ENCODE assay signal across 18 mouse cellular contexts in the genomic region with DNA sequence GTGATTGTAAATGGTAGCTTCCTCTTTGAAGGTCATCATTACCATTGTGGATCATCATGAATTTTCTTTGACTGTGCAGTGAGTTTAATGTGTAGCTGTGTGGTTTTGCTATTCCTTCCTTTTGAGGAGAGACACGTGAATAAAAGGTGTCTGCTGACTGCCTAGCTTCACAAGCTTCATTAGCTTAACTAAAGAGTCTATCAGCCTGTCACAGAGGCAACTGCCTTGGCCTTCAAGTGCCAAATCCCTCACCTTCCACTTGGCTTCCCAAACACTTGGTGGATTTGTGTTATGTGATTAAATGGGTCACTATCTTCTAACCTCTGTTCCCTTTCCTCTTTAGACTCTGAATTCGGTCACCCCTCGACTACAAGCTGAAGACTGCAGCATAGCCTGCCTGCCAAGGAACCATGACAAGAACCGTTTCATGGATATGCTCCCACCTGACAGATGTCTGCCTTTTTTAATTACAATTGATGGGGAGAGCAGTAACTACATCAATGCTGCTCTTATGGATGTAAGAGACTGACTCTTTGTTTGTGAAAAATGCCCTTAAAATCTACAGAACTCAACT.
A peak's percentile ranks its signal among the peaks of the same experiment; 100 is the strongest.
DNase-seq lines count a peak whose midpoint lies in the region; ATAC-seq and TF ChIP-seq lines count a peak whose summit lies in the region.
"Had no signal": no experiment of that assay in that cellular context is flagged by ENCODE, and none has a peak within 500 bp of the region (broad histone marks: within the 10 kb centered on the region; RNA-seq: fewer than 3 reads in every experiment).

No protein-coding gene starts in this region.

- no peaks in the 10 kb centered on the region for H3K36me3 ChIP-seq in hindbrain, embryonic 16.5 days (ENCODE audit: control insufficient read depth, insufficient read depth, low read length)
- peaks cover 6% of the 10 kb centered on the region for H3K36me3 ChIP-seq in hindbrain, embryonic 10.5 days
- H3K36me3 ChIP-seq in kidney, embryonic 16.5 days (ENCODE audit: insufficient read depth, low read length), result peaks cover 12% of the 10 kb centered on the region; the same call in 1 of the 2 replicates
- H3K36me3 ChIP-seq: G1E had no signal

- no peak for DNase-seq in hindbrain, embryonic 10.5 days (ENCODE audit: low spot score)
- DNase-seq in R1 (ENCODE audit: low read depth, low spot score), result peak; percentile 33
- peak; percentile 81 for DNase-seq in brain, embryonic 14.5 days (ENCODE audit: low read depth)
- DNase-seq in layer of hippocampus, postnatal 14 days (ENCODE audit: low spot score in 2 of 2), result peak; percentile 45 to 64
- DNase-seq in spleen, postnatal 36 days (ENCODE audit: low spot score in 2 of 2), result no peak
- DNase-seq: adrenal gland, adult 8-10 months; cerebellum, adult 8-10 months; gastrocnemius, postnatal 36 days; kidney, adult 8-10 months; kidney, postnatal 36 days; liver; liver, postnatal 0 days; thymus, postnatal 14 days had no signal

- ATAC-seq in hindbrain, embryonic 16.5 days, result peak; percentile 73; the same call in 1 of the 2 replicates
- ATAC-seq in kidney, embryonic 16.5 days (ENCODE audit: low FRiP score, low TSS enrichment), result no peak
- ATAC-seq: inflammation-experienced regulatory T-cells, adult 6 months; liver, postnatal 0 days had no signal

- no peak overlapping the region for H3K4me3 ChIP-seq in hindbrain, embryonic 16.5 days (ENCODE audit: low read length)
- no peak overlapping the region for H3K4me3 ChIP-seq in hindbrain, embryonic 10.5 days
- no peak overlapping the region for H3K4me3 ChIP-seq in kidney, embryonic 16.5 days (ENCODE audit: low read length)
- H3K4me3 ChIP-seq: heart, embryonic 12.5 days had no signal

- H3K27ac ChIP-seq in hindbrain, embryonic 16.5 days (ENCODE audit: low read depth, low read length), result no peak overlapping the region
- H3K27ac ChIP-seq in hindbrain, embryonic 10.5 days, result no peak overlapping the region
- no peak overlapping the region for H3K27ac ChIP-seq in kidney, embryonic 16.5 days (ENCODE audit: low read length)

- no peaks in the 10 kb centered on the region for H3K9me3 ChIP-seq in hindbrain, embryonic 16.5 days (ENCODE audit: control insufficient read depth, low read length)
- H3K9me3 ChIP-seq in hindbrain, embryonic 10.5 days, result no peaks in the 10 kb centered on the region
- no peaks in the 10 kb centered on the region for H3K9me3 ChIP-seq in kidney, embryonic 16.5 days (ENCODE audit: low read length)
- H3K9me3 ChIP-seq: G1E; heart, embryonic 12.5 days had no signal

- TF ChIP-seq POLR2A in brain, embryonic 14.5 days (IDR thresholded peaks at IDR 0.05; ENCODE audit: borderline replicate concordance, extremely low read depth, insufficient read depth, insufficient read length, poor library complexity, severe bottlenecking), result no peak

- H3K27me3 ChIP-seq in hindbrain, embryonic 16.5 days (replicated peaks; ENCODE audit: control insufficient read depth, insufficient read depth, low read length), result no peaks in the 10 kb centered on the region
- H3K27me3 ChIP-seq in hindbrain, embryonic 10.5 days (ENCODE audit: insufficient read depth, poor library complexity, severe bottlenecking), result no peaks in the 10 kb centered on the region
- H3K27me3 ChIP-seq in kidney, embryonic 16.5 days (ENCODE audit: insufficient read depth, low read length), result no peaks in the 10 kb centered on the region
- H3K27me3 ChIP-seq: heart, embryonic 12.5 days had no signal

- no peak for TF ChIP-seq CTCF in brain, embryonic 14.5 days (IDR thresholded peaks at IDR 0.05; ENCODE audit: borderline replicate concordance, extremely low read depth, insufficient read depth, insufficient read length)

- H3K9ac ChIP-seq in hindbrain, embryonic 16.5 days (ENCODE audit: low read depth, low read length), result no peak overlapping the region
- no peak overlapping the region for H3K9ac ChIP-seq in kidney, embryonic 16.5 days (replicated peaks; ENCODE audit: low read length)
- H3K9ac ChIP-seq: heart, embryonic 12.5 days; liver, postnatal 0 days had no signal

- no peaks in the 10 kb centered on the region for H3K4me1 ChIP-seq in hindbrain, embryonic 16.5 days (ENCODE audit: control insufficient read depth, insufficient read depth, low read depth, low read length)
- no peaks in the 10 kb centered on the region for H3K4me1 ChIP-seq in hindbrain, embryonic 10.5 days (replicated peaks)
- no peaks in the 10 kb centered on the region for H3K4me1 ChIP-seq in kidney, embryonic 16.5 days (ENCODE audit: insufficient read depth, low read length)
- H3K4me1 ChIP-seq: heart, embryonic 12.5 days had no signal

- H3K4me2 ChIP-seq in hindbrain, embryonic 16.5 days (ENCODE audit: low read length), result no peak overlapping the region
- no peak overlapping the region for H3K4me2 ChIP-seq in kidney, embryonic 16.5 days (replicated peaks; ENCODE audit: low read depth, low read length)
- H3K4me2 ChIP-seq: heart, embryonic 12.5 days had no signal

- WGBS in hindbrain, embryonic 16.5 days, result 44% methylated on average over 4 of the region's 4 CpGs
- 62% methylated on average over 4 of the region's 4 CpGs for WGBS in hindbrain, embryonic 10.5 days
- 51% methylated on average over 4 of the region's 4 CpGs for WGBS in kidney, embryonic 16.5 days

Comparison
In these comparisons a context has a peak if more than half of its experiments do, and no peak if none do; other contexts are left out.
1. DNase-seq: peak in R1 (single experiment), brain, embryonic 14.5 days (single experiment) and layer of hippocampus, postnatal 14 days (2 of 2); none in hindbrain, embryonic 10.5 days (single experiment) and spleen, postnatal 36 days (0 of 2).